Mouse (Mus musculus) inflammation-experienced regulatory T-cells, adult 6 months (primary cell): Measurements from ENCODE around the gene Snapc2. TPM values are rescaled to one million over a fixed set of nuclear protein-coding genes. Genes with fewer than 3 reads are reported as not detected.
A peak's percentile ranks its signal among the peaks of the same experiment; 100 is the strongest.

ENCODE experiments used
- ATAC-seq: one replicate; pipeline ENCODE4 v1.8.0; 2017
- polyA plus RNA-seq, 3 experiments: library from polyadenylated mRNA; unstranded; fragments of 100-300 nt; shearing (Covaris generic); gene quantifications; one replicate each; pipeline ENCODE4 v1.2.1; 2017

Snapc2 gene
- polyA plus RNA-seq, 3 experiments from 2014 or later: 9.1 to 16.0 (median 15.9) TPM

GRCm38 (mm10) chr8:4275275-4276110 lies 22.6 kb downstream of the Snapc2 start, which contains the start of gene Timm44:
Gene Timm44, minus strand, starts transcription at chr8:4275913.
- peak; percentile 98 for ATAC-seq

- ATAC-seq: no peak
These were observed 23.2 kb downstream of the Snapc2 start for GRCm38 (mm10) chr8:4276111-4276465.

- no peak for ATAC-seq
These were observed 39.9 kb downstream of the Snapc2 start for GRCm38 (mm10) chr8:4292738-4293137.

- ATAC-seq: no peak
These were observed 44.9 kb downstream of the Snapc2 start for GRCm38 (mm10) chr8:4297822-4298221.

GRCm38 (mm10) chr8:4304124-4304547 lies 51.3 kb downstream of the Snapc2 start:
- ATAC-seq: no peak

Other genes with a start within 250 kb of the Snapc2 start
- gene Cd209f, start 147.2 kb upstream of the Snapc2 start, polyA plus RNA-seq: not detected
- gene Cd209g, start 119.0 kb upstream of the Snapc2 start, polyA plus RNA-seq: under 1 TPM in 1 of 3 experiments, not detected in 2; 0.12 TPM
- gene Evi5l, start 86.5 kb upstream of the Snapc2 start, polyA plus RNA-seq: 1 to 10 TPM; 3.9 to 6.0 (median 5.7) TPM
- under 1 TPM; 0.30 to 0.57 (median 0.50) TPM for gene Prr36, start 35.6 kb upstream of the Snapc2 start, polyA plus RNA-seq
- under 1 TPM in 1 of 3 experiments, not detected in 2; 0.90 TPM for gene Lrrc8e, start 26.3 kb upstream of the Snapc2 start, polyA plus RNA-seq
- gene Map2k7, start 14.3 kb upstream of the Snapc2 start, polyA plus RNA-seq: 10 to 100 TPM; 17.2 to 33.1 (median 20.0) TPM
- gene Gm49320, start 14.2 kb upstream of the Snapc2 start, polyA plus RNA-seq: under 1 TPM in 1 of 3 experiments, not detected in 2; 0.35 TPM
- 1 to 10 TPM; 1.9 to 8.2 (median 5.2) TPM for gene Tgfbr3l, start 4.9 kb upstream of the Snapc2 start, polyA plus RNA-seq
- gene Ctxn1, start 6.2 kb downstream of the Snapc2 start, polyA plus RNA-seq: under 1 TPM in 2 of 3 experiments, not detected in 1; 0.74 to 0.89 TPM
- gene Timm44, start 22.8 kb downstream of the Snapc2 start, polyA plus RNA-seq: 10 to 100 TPM; 69.8 to 91.0 (median 81.9) TPM
- 10 to 100 TPM in 2 of 3 experiments, 1 to 10 TPM in 1; 7.7 to 12.9 (median 11.6) TPM for gene Ccl25, start 72.1 kb downstream of the Snapc2 start, polyA plus RNA-seq
- gene Elavl1, start 72.3 kb downstream of the Snapc2 start, polyA plus RNA-seq: 10 to 100 TPM; 31.0 to 37.8 (median 34.3) TPM
- gene Cers4, start 239.9 kb downstream of the Snapc2 start, polyA plus RNA-seq: 100 to 1,000 TPM in 2 of 3 experiments, 10 to 100 TPM in 1; 96.6 to 109 (median 102) TPM